Mouse (Mus musculus): ENCODE results near the gene Cfap57. TPM values are rescaled to one million over a fixed set of nuclear protein-coding genes. Genes with fewer than 3 reads are reported as not detected.
"Not testable (repeated sequence)": the region's sequence is repeated elsewhere in the genome, so short reads cannot be mapped to it uniquely, and the experiment has no call there.

The Cfap57 gene
- polyA plus RNA-seq, 1 experiment from 2014 or later: 0.41 TPM

DNA sequence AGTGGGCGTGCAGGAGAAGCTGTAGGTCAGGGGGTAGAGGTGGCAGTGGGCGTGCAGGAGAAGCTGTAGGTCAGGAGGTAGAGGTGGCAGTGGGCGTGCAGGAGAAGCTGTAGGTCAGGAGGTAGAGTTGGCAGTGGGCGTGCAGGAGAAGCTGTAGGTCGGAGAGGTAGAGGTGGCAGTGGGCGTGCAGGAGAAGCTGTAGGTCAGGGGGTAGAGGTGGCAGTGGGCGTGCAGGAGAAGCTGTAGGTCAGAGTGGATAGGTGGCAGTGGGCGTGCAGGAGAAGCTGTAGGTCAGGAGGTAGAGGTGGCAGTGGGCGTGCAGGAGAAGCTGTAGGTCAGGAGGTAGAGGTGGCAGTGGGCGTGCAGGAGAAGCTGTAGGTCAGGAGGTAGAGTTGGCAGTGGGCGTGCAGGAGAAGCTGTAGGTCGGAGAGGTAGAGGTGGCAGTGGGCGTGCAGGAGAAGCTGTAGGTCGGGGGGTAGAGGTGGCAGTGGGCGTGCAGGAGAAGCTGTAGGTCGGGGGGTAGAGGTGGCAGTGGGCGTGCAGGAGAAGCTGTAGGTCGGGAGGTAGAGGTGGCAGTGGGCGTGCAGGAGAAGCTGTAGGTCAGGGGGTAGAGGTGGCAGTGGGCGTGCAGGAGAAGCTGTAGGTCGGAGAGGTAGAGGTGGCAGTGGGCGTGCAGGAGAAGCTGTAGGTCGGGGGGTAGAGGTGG lies 73.0 kb downstream of the Cfap57 start:
- DNase-seq (ENCODE audit: low spot score); H3K27ac ChIP-seq (ENCODE audit: low read depth); H3K4me2 ChIP-seq (ENCODE audit: low read length); ATAC-seq (replicated peaks; ENCODE audit: low FRiP score, low TSS enrichment, low read depth); H3K4me3 ChIP-seq (ENCODE audit: low read depth, low read length); H3K27me3 ChIP-seq (replicated peaks; ENCODE audit: control insufficient read depth, insufficient read depth, low read length); H3K9ac ChIP-seq (ENCODE audit: low read length); H3K9me3 ChIP-seq (ENCODE audit: control insufficient read depth, low read length); H3K36me3 ChIP-seq (ENCODE audit: control insufficient read depth, insufficient read depth, low read length); H3K4me1 ChIP-seq (replicated peaks; ENCODE audit: control insufficient read depth, insufficient read depth, low read length): not testable (repeated sequence)
- WGBS: 89% methylated on average over 22 of the region's 23 CpGs

DNA sequence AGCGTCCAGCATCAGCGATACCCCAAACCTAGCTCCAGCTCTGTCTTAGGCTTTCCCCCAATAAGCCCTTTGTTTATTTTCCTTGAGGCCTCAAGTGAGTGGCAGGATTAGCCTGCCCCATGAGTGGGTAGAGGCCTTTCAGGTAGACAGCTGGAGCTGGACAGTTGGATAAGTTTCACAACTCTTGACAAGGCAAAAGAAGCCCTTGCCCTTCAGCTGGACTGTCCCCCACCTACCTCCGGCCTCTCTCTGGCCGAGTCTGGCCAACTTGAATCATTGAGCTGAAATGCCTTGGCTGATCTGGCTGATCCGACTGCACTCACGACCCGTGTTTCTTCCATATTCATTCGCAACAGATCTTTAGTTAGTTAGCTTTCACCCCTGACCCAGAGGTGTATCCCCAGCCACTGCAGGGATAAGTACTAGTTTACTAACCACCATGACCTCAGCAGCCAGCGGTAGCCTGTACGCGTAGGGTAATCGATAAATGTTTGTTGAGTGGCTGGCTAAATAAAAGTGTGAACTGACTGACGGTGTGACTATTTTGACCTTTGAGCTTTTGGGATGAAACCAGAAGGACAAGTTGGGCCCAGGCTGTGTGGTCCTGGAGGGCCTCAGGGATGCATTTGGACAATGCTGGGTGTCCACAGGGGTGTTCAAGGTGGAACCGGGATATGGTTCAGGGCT lies 76.0 kb downstream of the Cfap57 start:
- H3K4me3 ChIP-seq (ENCODE audit: low read depth, low read length): peak overlapping the region; percentile 28; the same call in 1 of the 2 replicates
- peak overlapping the region; percentile 52 for H3K4me2 ChIP-seq (ENCODE audit: low read length)
- DNase-seq (ENCODE audit: low spot score) (no peak), ATAC-seq (replicated peaks; ENCODE audit: low FRiP score, low TSS enrichment, low read depth) (0 out of 2 replicates have a peak, but pooled peaks have one; percentile 0)
- H3K27ac ChIP-seq (ENCODE audit: low read depth): peak overlapping the region; percentile 62
- no peaks in the 10 kb centered on the region for H3K27me3 ChIP-seq (replicated peaks; ENCODE audit: control insufficient read depth, insufficient read depth, low read length)
- H3K36me3 ChIP-seq (ENCODE audit: control insufficient read depth, insufficient read depth, low read length): no peaks in the 10 kb centered on the region
- 62% methylated on average over 14 of the region's 14 CpGs for WGBS
- H3K9me3 ChIP-seq (ENCODE audit: control insufficient read depth, low read length): no peaks in the 10 kb centered on the region
- no peaks in the 10 kb centered on the region for H3K4me1 ChIP-seq (replicated peaks; ENCODE audit: control insufficient read depth, insufficient read depth, low read length)
- H3K9ac ChIP-seq (ENCODE audit: low read length): no peak overlapping the region

DNA sequence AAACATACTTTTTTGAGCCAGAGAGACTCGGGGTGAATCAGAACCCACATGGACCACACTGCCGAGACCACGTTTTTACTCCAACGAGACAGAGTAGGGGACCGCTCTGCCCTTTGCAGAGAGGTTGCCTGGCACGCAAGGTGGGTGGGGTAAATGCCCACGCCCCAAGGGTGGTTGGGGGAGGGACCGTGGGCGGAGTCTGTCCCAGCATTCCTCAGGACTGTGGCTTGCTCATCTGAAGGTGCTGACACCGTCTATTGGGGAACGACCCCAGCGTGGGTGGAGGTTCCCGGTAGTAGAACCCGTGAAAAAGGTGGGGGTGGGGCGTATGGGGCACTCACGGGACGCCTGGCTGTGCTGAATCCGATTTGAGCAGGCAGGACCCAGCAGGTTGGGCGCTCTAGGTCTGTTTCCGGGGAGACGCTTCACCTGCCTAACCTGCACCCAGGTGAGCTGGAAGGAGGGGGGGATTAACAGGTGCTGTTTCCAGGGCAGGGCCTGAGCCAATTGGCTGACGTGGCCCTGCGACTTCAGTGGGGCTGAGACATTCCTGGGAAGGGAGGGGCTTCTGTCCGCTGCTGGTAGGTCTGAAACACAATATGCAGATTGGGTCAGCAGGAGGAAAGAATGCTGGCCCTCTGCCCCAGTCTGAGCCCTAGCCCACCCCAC lies 76.9 kb downstream of the Cfap57 start, which contains the start of gene Tmem125:
TSS of gene Tmem125 (minus strand) at position 453 of the 669 bp plus-strand sequence.
- no peaks in the 10 kb centered on the region for H3K4me1 ChIP-seq (replicated peaks; ENCODE audit: control insufficient read depth, insufficient read depth, low read length)
- peak within 1 kb of the TSS; percentile 52 for H3K4me2 ChIP-seq (ENCODE audit: low read length)
- H3K27me3 ChIP-seq (replicated peaks; ENCODE audit: control insufficient read depth, insufficient read depth, low read length): no peaks in the 10 kb centered on the region
- H3K9ac ChIP-seq (ENCODE audit: low read length): no peak within 1 kb of the TSS; the same call in 1 of the 2 replicates
- 1% methylated on average over 24 of the region's 24 CpGs for WGBS
- H3K27ac ChIP-seq (ENCODE audit: low read depth): peak within 1 kb of the TSS; percentile 62
- DNase-seq (ENCODE audit: low spot score) (peak; percentile 85), ATAC-seq (replicated peaks; ENCODE audit: low FRiP score, low TSS enrichment, low read depth) (peak; percentile 92)
- H3K9me3 ChIP-seq (ENCODE audit: control insufficient read depth, low read length): no peaks in the 10 kb centered on the region
- H3K4me3 ChIP-seq (ENCODE audit: low read depth, low read length): peak within 1 kb of the TSS; percentile 28
- H3K36me3 ChIP-seq (ENCODE audit: control insufficient read depth, insufficient read depth, low read length): no peaks in the 10 kb centered on the region

DNA sequence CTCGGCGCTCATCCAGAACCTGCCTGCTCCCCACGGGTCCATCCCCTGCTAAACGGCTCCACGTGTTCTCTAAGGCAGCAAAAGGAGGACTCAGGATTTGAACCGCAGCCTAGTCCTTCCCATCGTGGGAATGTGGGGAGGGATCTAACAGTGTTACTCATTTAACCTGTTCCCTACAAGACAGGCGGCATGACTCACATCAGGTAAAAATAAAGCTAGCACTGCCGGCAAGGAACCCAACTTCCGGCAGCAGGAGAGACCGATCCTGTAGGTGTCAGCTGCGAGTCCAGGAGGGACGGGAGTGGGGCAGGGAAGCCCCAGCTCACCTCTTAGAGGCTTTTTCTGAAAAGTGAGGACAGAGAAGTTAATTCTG lies 77.4 kb downstream of the Cfap57 start:
- no peak overlapping the region; the same call in 1 of the 2 replicates for H3K9ac ChIP-seq (ENCODE audit: low read length)
- H3K9me3 ChIP-seq (ENCODE audit: control insufficient read depth, low read length): no peaks in the 10 kb centered on the region
- peak overlapping the region; percentile 58 for H3K27ac ChIP-seq (ENCODE audit: low read depth)
- peak overlapping the region; percentile 52 for H3K4me2 ChIP-seq (ENCODE audit: low read length)
- H3K36me3 ChIP-seq (ENCODE audit: control insufficient read depth, insufficient read depth, low read length): no peaks in the 10 kb centered on the region
- peak overlapping the region; percentile 28 for H3K4me3 ChIP-seq (ENCODE audit: low read depth, low read length)
- H3K4me1 ChIP-seq (replicated peaks; ENCODE audit: control insufficient read depth, insufficient read depth, low read length): no peaks in the 10 kb centered on the region
- peak; percentile 45 for ATAC-seq (replicated peaks; ENCODE audit: low FRiP score, low TSS enrichment, low read depth)
- no peaks in the 10 kb centered on the region for H3K27me3 ChIP-seq (replicated peaks; ENCODE audit: control insufficient read depth, insufficient read depth, low read length)
- peak; percentile 74 for DNase-seq (ENCODE audit: low spot score)
- WGBS: 12% methylated on average over 13 of the region's 13 CpGs

DNA sequence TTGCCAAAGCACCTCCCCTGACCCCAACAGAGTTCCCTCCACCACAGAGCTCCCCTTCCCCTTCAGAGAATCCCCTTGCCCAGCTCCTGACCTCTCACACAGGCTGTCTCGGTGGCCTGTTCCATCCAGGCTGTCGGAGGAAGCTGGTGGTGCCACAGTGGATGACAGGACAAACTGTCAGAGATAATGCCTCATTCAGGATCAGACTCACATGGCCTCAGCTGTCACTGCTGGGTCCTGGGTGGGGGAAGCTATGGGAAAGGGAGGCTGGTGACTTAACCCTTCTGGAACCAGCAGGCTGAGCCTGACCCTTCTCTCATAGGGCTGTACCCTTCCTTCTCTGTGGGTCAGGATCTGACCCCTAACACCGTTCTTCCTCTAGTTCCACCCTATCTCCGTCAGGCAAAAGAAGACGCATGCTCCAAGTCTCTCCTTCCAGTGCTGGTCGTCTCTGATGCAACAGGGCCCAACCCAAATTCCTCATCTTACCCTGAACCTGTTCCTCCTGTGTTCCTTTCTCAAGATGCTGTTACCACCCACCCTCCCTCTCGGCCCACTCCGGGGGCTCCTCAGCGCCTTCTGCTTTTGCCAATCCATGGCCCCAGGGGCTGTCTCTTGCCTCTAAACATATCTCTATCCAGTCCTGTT lies 77.9 kb downstream of the Cfap57 start:
- no peaks in the 10 kb centered on the region for H3K36me3 ChIP-seq (ENCODE audit: control insufficient read depth, insufficient read depth, low read length)
- H3K27me3 ChIP-seq (replicated peaks; ENCODE audit: control insufficient read depth, insufficient read depth, low read length): no peaks in the 10 kb centered on the region
- H3K4me2 ChIP-seq (ENCODE audit: low read length): peak overlapping the region; percentile 52
- H3K4me3 ChIP-seq (ENCODE audit: low read depth, low read length): peak overlapping the region; percentile 28
- no peaks in the 10 kb centered on the region for H3K9me3 ChIP-seq (ENCODE audit: control insufficient read depth, low read length)
- WGBS: 44% methylated on average over 9 of the region's 9 CpGs
- H3K27ac ChIP-seq (ENCODE audit: low read depth): peak overlapping the region; percentile 58
- ATAC-seq (replicated peaks; ENCODE audit: low FRiP score, low TSS enrichment, low read depth) (no peak), DNase-seq (ENCODE audit: low spot score) (no peak)
- no peak overlapping the region for H3K9ac ChIP-seq (ENCODE audit: low read length)
- no peaks in the 10 kb centered on the region for H3K4me1 ChIP-seq (replicated peaks; ENCODE audit: control insufficient read depth, insufficient read depth, low read length)

DNA sequence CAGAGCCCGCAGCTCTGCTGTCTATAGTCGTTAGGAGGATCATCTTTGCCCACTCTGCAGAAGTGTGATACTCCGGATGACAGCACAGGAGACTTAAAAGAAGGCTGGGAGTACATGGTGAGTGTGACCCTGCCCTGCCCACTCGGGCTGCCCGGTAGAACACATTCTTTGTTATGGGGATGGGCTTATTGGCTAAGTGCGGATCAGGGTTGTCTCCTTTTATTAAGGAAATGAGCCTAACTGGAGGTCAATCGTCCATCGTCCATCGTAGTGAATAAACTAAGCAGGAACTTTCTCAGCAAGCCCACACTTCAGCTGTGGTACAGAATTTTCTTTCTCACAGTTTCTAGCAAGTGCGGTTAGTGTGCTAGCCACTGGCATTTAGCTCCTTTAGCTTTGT lies 80.7 kb downstream of the Cfap57 start:
- Histone ChIP-seq H3K4me3 (ENCODE audit: low read depth, low read length) (no peak overlapping the region), H3K36me3 (ENCODE audit: control insufficient read depth, insufficient read depth, low read length) (no peaks in the 10 kb centered on the region), H3K4me1 (replicated peaks; ENCODE audit: control insufficient read depth, insufficient read depth, low read length) (no peaks in the 10 kb centered on the region), H3K27me3 (replicated peaks; ENCODE audit: control insufficient read depth, insufficient read depth, low read length) (no peaks in the 10 kb centered on the region), H3K9me3 (ENCODE audit: control insufficient read depth, low read length) (no peaks in the 10 kb centered on the region), H3K27ac (ENCODE audit: low read depth) (no peak overlapping the region), H3K4me2 (ENCODE audit: low read length) (no peak overlapping the region), H3K9ac (ENCODE audit: low read length) (no peak overlapping the region)
- no peak for DNase-seq (ENCODE audit: low spot score)
- no peak for ATAC-seq (replicated peaks; ENCODE audit: low FRiP score, low TSS enrichment, low read depth)
- WGBS: 36% methylated on average over 10 of the region's 10 CpGs

DNA sequence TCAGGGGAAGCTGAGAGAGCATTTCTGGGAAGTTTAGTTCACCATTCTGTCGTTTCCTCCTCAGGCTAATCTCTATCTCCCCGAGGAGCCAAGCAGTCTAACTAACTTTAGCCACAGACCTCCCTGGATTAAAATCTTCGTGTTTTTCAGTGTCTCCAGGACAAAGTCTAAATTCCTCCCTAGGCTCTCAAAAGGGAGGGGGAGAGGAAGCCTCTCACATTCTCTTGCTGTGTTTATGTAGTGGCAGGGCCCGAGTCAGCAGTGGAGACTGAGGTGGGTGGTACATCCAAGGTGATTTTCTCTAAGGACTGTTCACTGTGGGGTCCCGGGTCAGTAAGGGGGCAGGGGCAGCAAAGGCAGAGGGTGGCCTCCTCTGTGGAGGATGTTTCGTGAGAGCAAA lies 82.8 kb downstream of the Cfap57 start:
- H3K27me3 ChIP-seq (replicated peaks; ENCODE audit: control insufficient read depth, insufficient read depth, low read length): no peaks in the 10 kb centered on the region
- H3K9ac ChIP-seq (ENCODE audit: low read length): no peak overlapping the region
- no peak overlapping the region for H3K4me2 ChIP-seq (ENCODE audit: low read length)
- DNase-seq (ENCODE audit: low spot score) (no peak), ATAC-seq (replicated peaks; ENCODE audit: low FRiP score, low TSS enrichment, low read depth) (no peak)
- H3K4me1 ChIP-seq (replicated peaks; ENCODE audit: control insufficient read depth, insufficient read depth, low read length): no peaks in the 10 kb centered on the region
- no peak overlapping the region for H3K27ac ChIP-seq (ENCODE audit: low read depth)
- no peak overlapping the region for H3K4me3 ChIP-seq (ENCODE audit: low read depth, low read length)
- H3K9me3 ChIP-seq (ENCODE audit: control insufficient read depth, low read length): no peaks in the 10 kb centered on the region
- H3K36me3 ChIP-seq (ENCODE audit: control insufficient read depth, insufficient read depth, low read length): no peaks in the 10 kb centered on the region
- 19% methylated on average over 6 of the region's 6 CpGs for WGBS

DNA sequence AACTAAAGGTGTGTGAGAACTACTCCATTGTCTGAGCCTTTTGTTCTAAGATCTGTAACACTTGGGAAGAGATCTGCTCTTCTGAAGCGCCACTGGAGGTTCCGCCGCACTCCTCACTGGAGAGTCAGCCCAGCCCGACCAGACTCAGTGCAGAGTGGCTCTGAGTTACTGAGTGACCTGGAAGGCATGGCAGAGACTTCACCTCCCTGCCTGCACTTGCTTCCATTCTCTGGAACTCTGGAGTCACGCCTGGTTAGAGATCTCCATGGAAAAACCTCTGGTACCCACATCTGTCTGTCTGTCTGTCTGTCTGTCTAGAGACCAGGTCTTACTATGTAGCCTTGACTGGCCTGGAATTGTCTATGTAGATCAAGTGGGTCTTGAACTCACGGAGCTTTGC lies 85.0 kb downstream of the Cfap57 start:
- no peak for DNase-seq (ENCODE audit: low spot score)
- Histone ChIP-seq H3K27ac (ENCODE audit: low read depth) (no peak overlapping the region), H3K9ac (ENCODE audit: low read length) (no peak overlapping the region), H3K4me3 (ENCODE audit: low read depth, low read length) (no peak overlapping the region), H3K9me3 (ENCODE audit: control insufficient read depth, low read length) (no peaks in the 10 kb centered on the region), H3K4me2 (ENCODE audit: low read length) (no peak overlapping the region), H3K36me3 (ENCODE audit: control insufficient read depth, insufficient read depth, low read length) (no peaks in the 10 kb centered on the region), H3K27me3 (replicated peaks; ENCODE audit: control insufficient read depth, insufficient read depth, low read length) (no peaks in the 10 kb centered on the region), H3K4me1 (replicated peaks; ENCODE audit: control insufficient read depth, insufficient read depth, low read length) (no peaks in the 10 kb centered on the region)
- 86% methylated on average over 6 of the region's 6 CpGs for WGBS
- ATAC-seq (replicated peaks; ENCODE audit: low FRiP score, low TSS enrichment, low read depth): no peak
